Mouse (Mus musculus) ES-Bruce4 (cell line): ENCODE measurements around the gene Erg28.
A peak's percentile ranks its signal among the peaks of the same experiment; 100 is the strongest.

Experiments used
- CTCF ChIP-seq: IDR thresholded peaks from one replicate; pipeline ENCODE4 v1.8.1; 2011; ENCODE audit warnings: low read depth, low read length
- EP300 ChIP-seq: IDR thresholded peaks from 2 replicates; pipeline ENCODE4 v1.6.1; 2011; ENCODE audit warnings: low read depth, low read length; ENCODE audit not compliant: insufficient read depth
- POLR2A ChIP-seq: IDR thresholded peaks from one replicate; pipeline ENCODE4 v1.8.1; 2011; ENCODE audit warnings: low read length; ENCODE audit not compliant: insufficient read depth

DNA sequence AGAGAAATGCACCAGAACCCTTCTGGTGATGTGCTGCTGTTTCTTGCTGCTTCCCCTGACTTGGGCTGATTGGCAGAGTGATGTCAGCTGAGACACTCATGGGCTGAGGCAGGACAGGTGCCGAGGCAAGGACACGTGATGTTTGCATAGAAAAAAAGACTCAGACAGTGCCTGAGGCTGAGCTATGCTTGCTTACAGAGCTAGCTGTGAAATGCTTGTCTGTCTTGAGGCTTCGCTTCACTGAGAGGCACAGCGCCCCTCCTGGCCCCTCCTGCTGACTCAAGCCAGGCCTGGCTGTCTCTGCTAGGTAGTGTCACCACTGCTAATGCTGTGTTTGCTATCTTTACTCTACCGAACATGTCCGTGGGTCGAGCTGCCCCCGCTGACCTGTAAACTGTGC lies 26.3 kb upstream of the Erg28 start:
- TF ChIP-seq POLR2A (no peak), CTCF (peak; percentile 20), EP300 (no peak)
